Mouse (Mus musculus) cortical plate, adult 2 months (tissue): ENCODE data around the gene Ube2f.

Source experiments
- CTCF ChIP-seq: fragments of 200-500 bp; IDR thresholded peaks from 2 replicates; pipeline ENCODE4 v1.5.1; 2011; ENCODE audit warnings: mild to moderate bottlenecking, control low read depth, low read length; ENCODE audit not compliant: insufficient read depth; ENCODE audit errors: extremely low read depth
- POLR2A ChIP-seq: fragments of 200-500 bp; IDR thresholded peaks from 2 replicates; pipeline ENCODE4 v1.6.1; 2011; ENCODE audit warnings: mild to moderate bottlenecking, low read length, control low read depth; ENCODE audit not compliant: insufficient read depth; ENCODE audit errors: extremely low read depth

- peak; percentile 98 for TF ChIP-seq POLR2A
- peak; percentile 33; the same call in 1 of the 2 replicates for TF ChIP-seq CTCF
Observed at GRCm38 (mm10) chr1:91249564-91250414, at the start of gene Ube2f.
